ENCODE assay signal across 18 mouse cellular contexts in genomic region chr10:112795938-112796337, GRCm38 (mm10).
"Had no signal": no experiment of that assay in that cellular context is flagged by ENCODE, and none has a peak within 500 bp of the region (broad histone marks: within the 10 kb centered on the region; RNA-seq: fewer than 3 reads in every experiment).

No protein-coding gene starts in this region.

- H3K27ac ChIP-seq: limb, embryonic 10.5 days; limb, embryonic 13.5 days; liver, embryonic 12.5 days; liver, embryonic 15.5 days; lung, embryonic 15.5 days; midbrain, embryonic 10.5 days; neural tube, embryonic 13.5 days had no signal

- H3K4me2 ChIP-seq: limb, embryonic 13.5 days; liver, embryonic 12.5 days; liver, embryonic 15.5 days; lung, embryonic 15.5 days; neural tube, embryonic 13.5 days had no signal

- H3K4me1 ChIP-seq: limb, embryonic 10.5 days; limb, embryonic 13.5 days; liver, embryonic 12.5 days; liver, embryonic 15.5 days; lung, embryonic 15.5 days; megakaryocyte, embryonic 14.5 days; neural tube, embryonic 13.5 days had no signal

- H3K9ac ChIP-seq: limb, embryonic 13.5 days; liver, embryonic 12.5 days; liver, embryonic 15.5 days; lung, embryonic 15.5 days; neural tube, embryonic 13.5 days had no signal

- H3K9me3 ChIP-seq: limb, embryonic 10.5 days; limb, embryonic 13.5 days; liver, embryonic 12.5 days; liver, embryonic 15.5 days; lung, embryonic 15.5 days; megakaryocyte, embryonic 14.5 days; midbrain, embryonic 10.5 days; neural tube, embryonic 13.5 days had no signal

- H3K27me3 ChIP-seq: limb, embryonic 13.5 days; liver, embryonic 12.5 days; liver, embryonic 15.5 days; lung, embryonic 15.5 days; megakaryocyte, embryonic 14.5 days; neural tube, embryonic 13.5 days had no signal

- H3K4me3 ChIP-seq: limb, embryonic 10.5 days; limb, embryonic 13.5 days; liver, embryonic 12.5 days; liver, embryonic 15.5 days; lung, embryonic 15.5 days; megakaryocyte, embryonic 14.5 days; midbrain, embryonic 10.5 days; neural tube, embryonic 13.5 days had no signal

- ATAC-seq: liver, embryonic 12.5 days had no signal

- DNase-seq: kidney, adult 9 months; kidney, postnatal 14 days; kidney, postnatal 4 days; liver; lung, adult 18-20 months; lung, postnatal 10 days; lung, postnatal 36 days; midbrain, embryonic 14.5 days; thymus, adult 18-20 months; thymus, postnatal 36 days had no signal

- H3K36me3 ChIP-seq: limb, embryonic 10.5 days; limb, embryonic 13.5 days; liver, embryonic 12.5 days; liver, embryonic 15.5 days; lung, embryonic 15.5 days; midbrain, embryonic 10.5 days; neural tube, embryonic 13.5 days had no signal
